Mouse (Mus musculus): ENCODE measurements around the gene Ttc23l. TPM values are rescaled to one million over a fixed set of nuclear protein-coding genes. Genes with fewer than 3 reads are reported as not detected.

Ttc23l gene
- not detected for polyA plus RNA-seq (2017; shearing (Covaris generic))

GRCm38 (mm10) chr15:10558465-10558864, at the start of gene Ttc23l:
TSS of gene Ttc23l (minus strand) at chr15:10558668.

DNA sequence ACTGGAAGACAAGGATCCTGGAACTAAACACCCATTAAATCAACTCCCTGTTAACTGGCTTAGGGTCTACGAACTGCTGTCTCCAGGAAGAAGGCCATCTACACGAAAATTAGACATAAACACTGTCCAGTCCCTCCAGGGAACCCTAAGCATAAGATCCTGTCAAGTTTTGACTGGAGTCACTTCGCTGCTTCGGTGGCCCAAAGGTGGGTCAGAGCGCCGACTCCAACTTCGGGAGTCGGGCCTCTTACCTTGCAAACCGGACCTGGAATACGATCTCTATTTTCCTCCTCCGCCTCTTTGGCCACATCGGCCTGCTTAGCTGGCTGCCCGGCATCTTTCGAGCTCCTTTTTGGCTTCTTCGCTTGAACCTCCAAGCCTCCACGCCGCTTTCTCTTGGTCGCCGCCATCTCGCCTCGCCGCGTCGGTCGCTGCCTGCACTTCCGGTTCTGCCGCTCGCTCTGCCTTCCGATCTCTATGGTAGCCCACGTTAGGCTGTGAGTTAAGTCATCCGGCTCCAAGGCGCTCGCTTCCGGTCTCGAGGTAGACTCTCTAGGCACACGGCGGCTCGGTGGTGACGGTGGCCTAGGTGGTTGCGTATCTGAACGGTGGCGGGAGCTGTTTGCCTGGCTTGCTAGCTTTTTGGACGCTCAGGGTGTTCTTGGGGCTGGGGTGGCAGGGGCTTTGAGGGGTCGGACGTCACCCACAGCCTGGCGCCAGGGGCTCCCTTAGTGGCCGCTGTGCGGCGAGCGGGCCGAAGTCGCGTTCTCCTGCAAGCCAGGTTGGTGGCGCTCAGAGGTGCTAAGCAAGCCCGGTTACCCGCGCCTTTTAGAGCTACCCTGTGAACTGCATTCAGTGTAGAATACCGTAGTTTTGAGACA, 72.7 kb downstream of the Ttc23l start, which contains the start of the genes Brix1 and Rad1:
Brix1 (minus strand) TSS at position 464 of the 881 bp plus-strand sequence.
Rad1 (plus strand) TSS at position 535 of the 881 bp plus-strand sequence.

DNA sequence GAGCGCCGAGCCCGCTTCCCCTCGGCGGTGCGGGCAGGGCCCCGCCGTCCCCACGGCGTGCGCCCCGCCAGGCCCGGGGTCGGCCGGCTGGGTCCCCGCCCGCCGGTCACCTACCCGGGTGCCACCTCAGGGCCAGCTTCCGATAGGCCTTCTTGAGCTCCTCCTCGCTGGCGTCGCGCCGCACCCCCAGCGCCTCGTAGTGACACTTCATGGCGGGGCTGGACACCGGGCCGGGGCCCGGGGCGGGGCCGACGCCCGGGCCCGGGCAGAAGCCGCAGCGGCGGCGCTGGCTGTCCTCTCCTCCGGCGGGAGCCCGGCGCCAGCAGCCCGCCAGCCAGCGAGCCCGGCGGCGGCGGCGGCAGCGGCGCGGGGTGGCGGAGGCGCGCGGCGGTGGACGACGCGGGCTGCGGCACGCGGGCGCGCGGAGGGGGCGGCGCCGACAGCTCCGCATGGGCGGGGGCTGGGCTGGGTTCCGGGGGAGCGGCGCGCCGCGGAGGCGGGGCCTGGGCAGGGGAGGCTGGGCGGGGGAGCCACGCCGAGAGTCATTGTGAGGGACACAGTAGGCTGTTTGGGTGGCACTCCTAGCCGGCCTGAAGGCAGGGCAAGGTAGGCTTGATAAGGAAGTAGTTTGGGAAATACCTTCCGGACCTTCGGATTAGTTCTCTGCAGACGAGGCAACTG, 88.2 kb downstream of the Ttc23l start, which contains the start of gene Dnajc21:
Dnajc21 (minus strand) TSS at position 366 of the 681 bp plus-strand sequence.

Other genes starting within 250 kb of the Ttc23l start
- not detected for gene Gm21973, start 233.3 kb downstream of the Ttc23l start, polyA plus RNA-seq (2017; shearing (Covaris generic))
- 0.38 TPM for gene Agxt2, start 200.1 kb downstream of the Ttc23l start, polyA plus RNA-seq (2017; shearing (Covaris generic))
- gene Dnajc21, start 88.2 kb downstream of the Ttc23l start, polyA plus RNA-seq (2017; shearing (Covaris generic)): 48.0 TPM
- 128 TPM for gene Brix1, start 72.7 kb downstream of the Ttc23l start, polyA plus RNA-seq (2017; shearing (Covaris generic))
- gene Rad1, start 72.7 kb downstream of the Ttc23l start, polyA plus RNA-seq (2017; shearing (Covaris generic)): 23.1 TPM
- gene Rai14, start 156.0 kb upstream of the Ttc23l start, polyA plus RNA-seq (2017; shearing (Covaris generic)): 1.5 TPM

All from effector memory CD4-positive, alpha-beta T cell, adult 7 months (primary cell).